Mouse (Mus musculus) heart, adult 2 months (tissue): ENCODE data around the gene Fam83c. TPM values are rescaled to one million over a fixed set of nuclear protein-coding genes. Genes with fewer than 3 reads are reported as not detected.
"Not testable (repeated sequence)": the region's sequence is repeated elsewhere in the genome, so short reads cannot be mapped to it uniquely, and the experiment has no call there.

Experiments
- DNase-seq, 2 experiments: peaks; one replicate each; pipeline ENCODE4 v3.0.0; 2021
- H3K27ac ChIP-seq: fragments of 200-600 bp; 2 replicates; pipeline ENCODE4 v1.8.1; 2022
- H3K27me3 ChIP-seq: fragments of 200-500 bp; 2 replicates; pipeline ENCODE4 v1.6.1; 2012; ENCODE audit warnings: mild to moderate bottlenecking, low read length, inconsistent platforms, mixed read lengths; ENCODE audit not compliant: control insufficient read depth, insufficient read depth
- H3K36me3 ChIP-seq: fragments of 200-500 bp; 2 replicates; pipeline ENCODE4 v1.6.1; 2012; ENCODE audit warnings: low read length, inconsistent platforms; ENCODE audit not compliant: control insufficient read depth, insufficient read depth
- H3K4me1 ChIP-seq: fragments of 200-500 bp; 2 replicates; pipeline ENCODE4 v1.6.1; 2011; ENCODE audit warnings: low read length; ENCODE audit not compliant: control insufficient read depth, insufficient read depth
- H3K4me3 ChIP-seq: fragments of 200-600 bp; 2 replicates; pipeline ENCODE4 v1.8.1; 2022
- H3K79me2 ChIP-seq: fragments of 200-500 bp; replicated peaks from 2 replicates; pipeline ENCODE4 v1.6.1; 2012; ENCODE audit warnings: mild to moderate bottlenecking, inconsistent platforms, low read length, moderate library complexity, mixed read lengths; ENCODE audit not compliant: control insufficient read depth, insufficient read depth
- H3K9ac ChIP-seq: fragments of 200-500 bp; 2 replicates; pipeline ENCODE4 v1.6.1; 2012; ENCODE audit warnings: low read depth, mild to moderate bottlenecking, control low read depth, inconsistent platforms, low read length, mixed read lengths
- CTCF ChIP-seq: fragments of 200-600 bp; IDR thresholded peaks from 2 replicates; pipeline ENCODE4 v1.8.1; 2022; ENCODE audit warnings: antibody characterized with exemption, mild to moderate bottlenecking, moderate library complexity
- EP300 ChIP-seq: fragments of 200-500 bp; IDR thresholded peaks from 2 replicates; pipeline ENCODE4 v1.6.1; 2011; ENCODE audit warnings: low read depth, low read length, control low read depth; ENCODE audit not compliant: insufficient read depth
- POLR2A ChIP-seq: fragments of 200-500 bp; IDR thresholded peaks from 2 replicates; pipeline ENCODE4 v1.6.1; 2011; ENCODE audit warnings: mild to moderate bottlenecking, low read depth, low read length, control low read depth; ENCODE audit not compliant: insufficient read depth
- WGBS: fragments of 180-500 bp; shearing (Covaris S2); methylation state at CpG from one replicate; pipeline ENCODE4 v1.1.7; 2018; 5-methylcytosine and 5-hydroxymethylcytosine counted together
- intact Hi-C: fragments of 180-260 bp; cut with DNase I; formaldehyde crosslinking; loops from one replicate; pipeline ENCODE4 v1.15.1; 2025
- polyA plus RNA-seq: library from polyadenylated mRNA; depleted of rRNA; stranded (reverse); fragments of >200 nt; gene quantifications from 2 replicates; pipeline ENCODE4 v1.2.3, GENCODE M21; 2012
- total RNA-seq, 2 experiments: library from RNA; stranded (reverse); gene quantifications; 2 replicates each; pipeline ENCODE4 v1.2.3; 2021

The Fam83c gene
- total and polyA plus RNA-seq, 3 experiments, result not detected

DNA sequence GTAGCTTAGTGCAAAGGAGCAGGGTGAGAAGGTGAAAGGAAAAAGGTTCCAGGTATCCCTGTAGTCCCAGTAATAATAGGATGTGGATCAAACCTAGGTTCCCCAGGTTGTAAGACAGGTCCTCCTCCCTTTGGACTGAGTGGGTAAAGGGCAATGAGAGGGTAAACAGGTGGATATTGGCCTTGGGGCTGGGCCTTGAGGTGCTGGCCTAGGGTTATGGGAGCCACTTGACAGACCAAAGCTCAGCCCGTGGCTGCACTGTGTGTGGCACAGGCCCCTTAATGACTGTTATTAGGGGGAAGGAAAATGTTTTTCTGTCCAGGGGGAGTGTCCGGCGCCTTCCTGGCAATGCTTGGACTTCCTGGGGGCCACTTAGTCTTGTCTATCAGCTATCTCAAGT lies 3.3 kb upstream of the Fam83c start:
- WGBS, result 58% methylated on average over 3 of the region's 3 CpGs
- Histone ChIP-seq H3K27me3 (no peaks in the 10 kb centered on the region), H3K4me1 (no peaks in the 10 kb centered on the region), H3K79me2 (no peaks in the 10 kb centered on the region), H3K4me3 (no peak overlapping the region), H3K36me3 (no peaks in the 10 kb centered on the region), H3K27ac (no peak overlapping the region), H3K9ac (no peak overlapping the region)
- intact Hi-C loops, result no loop called here
- TF ChIP-seq CTCF (no peak), EP300 (no peak), POLR2A (no peak)
- DNase-seq, result no peak

DNA sequence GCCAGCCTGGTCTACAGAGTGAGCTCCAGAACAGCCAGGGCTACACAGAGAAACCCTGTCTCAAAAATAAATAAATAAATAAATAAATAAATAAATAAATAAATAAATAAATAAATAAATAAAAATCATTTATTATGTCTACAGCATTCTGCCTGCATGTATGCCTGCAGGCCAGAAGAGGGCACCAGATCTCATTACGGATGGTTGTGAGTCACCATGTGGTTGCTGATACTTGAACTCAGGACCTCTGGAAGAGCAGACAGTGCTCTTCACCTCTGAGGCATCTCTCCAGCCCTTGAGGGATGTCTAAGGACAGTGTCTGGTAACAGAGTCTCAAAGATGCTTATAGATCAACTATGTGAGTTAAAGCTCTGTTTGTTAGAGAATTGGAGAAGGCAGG lies 2.6 kb downstream of the Fam83c start:
- WGBS, result 69% methylated on average over 1 of the region's 1 CpGs
- DNase-seq, H3K4me3 ChIP-seq, H3K79me2 ChIP-seq, H3K4me1 ChIP-seq, intact Hi-C loops, H3K27ac ChIP-seq, H3K36me3 ChIP-seq, H3K27me3 ChIP-seq, H3K9ac ChIP-seq: not testable (repeated sequence)
- TF ChIP-seq CTCF, result peak; percentile 53

DNA sequence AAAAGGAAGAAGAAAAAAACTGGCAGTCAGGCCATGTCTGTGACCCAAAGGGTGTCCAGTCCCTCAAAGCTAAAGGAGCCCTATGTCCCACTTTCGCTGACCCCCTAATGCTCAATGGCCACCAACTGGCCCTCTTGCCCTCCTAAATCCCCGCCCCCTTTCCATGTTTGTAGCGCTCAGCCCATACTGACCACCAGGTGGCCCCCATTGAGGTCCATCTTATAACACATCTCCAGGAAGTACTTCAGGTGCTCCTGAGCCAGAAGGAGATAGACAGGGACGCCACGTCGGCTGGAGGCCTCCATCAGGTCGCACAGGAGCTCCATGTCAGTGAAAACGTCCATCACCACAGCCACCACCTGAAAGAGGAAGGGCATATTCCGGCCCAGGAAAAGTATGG lies 3.4 kb downstream of the Fam83c start:
- no peak for TF ChIP-seq EP300
- TF ChIP-seq CTCF, result peak; percentile 26
- no peaks in the 10 kb centered on the region for H3K36me3 ChIP-seq
- DNase-seq, result no peak
- H3K79me2 ChIP-seq, result no peaks in the 10 kb centered on the region
- no peak overlapping the region for H3K27ac ChIP-seq
- intact Hi-C loops, result no loop called here
- no peaks in the 10 kb centered on the region for H3K4me1 ChIP-seq
- no peak overlapping the region for H3K9ac ChIP-seq
- 53% methylated on average over 9 of the region's 9 CpGs for WGBS
- no peak overlapping the region for H3K4me3 ChIP-seq
- no peaks in the 10 kb centered on the region for H3K27me3 ChIP-seq

DNA sequence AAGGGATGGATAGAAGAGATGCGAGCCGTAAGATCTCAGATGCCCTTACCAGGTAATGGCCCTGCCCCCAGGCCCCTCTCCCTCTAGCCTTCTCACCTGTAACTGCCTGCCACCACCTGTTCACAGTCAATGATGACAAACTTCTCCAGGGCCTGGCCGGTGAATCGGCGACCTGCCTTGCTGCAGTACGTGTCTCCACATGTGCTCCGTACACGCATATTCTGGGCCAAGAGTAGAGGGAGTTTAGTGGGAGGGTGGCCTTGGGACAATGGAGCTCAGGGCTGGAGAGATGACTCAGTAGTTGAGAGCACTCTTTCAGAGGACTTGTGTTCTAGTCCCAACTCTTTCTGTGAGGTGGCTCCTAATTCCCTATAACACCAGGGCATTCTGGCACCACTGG lies 3.8 kb downstream of the Fam83c start:
- TF ChIP-seq POLR2A (no peak), EP300 (no peak), CTCF (no peak)
- no peaks in the 10 kb centered on the region for H3K36me3 ChIP-seq
- H3K4me1 ChIP-seq, result no peaks in the 10 kb centered on the region
- H3K27ac ChIP-seq, result no peak overlapping the region
- no peak for DNase-seq
- 88% methylated on average over 8 of the region's 8 CpGs for WGBS
- intact Hi-C loops, result no loop called here
- H3K9ac ChIP-seq, result no peak overlapping the region
- H3K79me2 ChIP-seq, result no peaks in the 10 kb centered on the region
- H3K4me3 ChIP-seq, result no peak overlapping the region
- no peaks in the 10 kb centered on the region for H3K27me3 ChIP-seq

DNA sequence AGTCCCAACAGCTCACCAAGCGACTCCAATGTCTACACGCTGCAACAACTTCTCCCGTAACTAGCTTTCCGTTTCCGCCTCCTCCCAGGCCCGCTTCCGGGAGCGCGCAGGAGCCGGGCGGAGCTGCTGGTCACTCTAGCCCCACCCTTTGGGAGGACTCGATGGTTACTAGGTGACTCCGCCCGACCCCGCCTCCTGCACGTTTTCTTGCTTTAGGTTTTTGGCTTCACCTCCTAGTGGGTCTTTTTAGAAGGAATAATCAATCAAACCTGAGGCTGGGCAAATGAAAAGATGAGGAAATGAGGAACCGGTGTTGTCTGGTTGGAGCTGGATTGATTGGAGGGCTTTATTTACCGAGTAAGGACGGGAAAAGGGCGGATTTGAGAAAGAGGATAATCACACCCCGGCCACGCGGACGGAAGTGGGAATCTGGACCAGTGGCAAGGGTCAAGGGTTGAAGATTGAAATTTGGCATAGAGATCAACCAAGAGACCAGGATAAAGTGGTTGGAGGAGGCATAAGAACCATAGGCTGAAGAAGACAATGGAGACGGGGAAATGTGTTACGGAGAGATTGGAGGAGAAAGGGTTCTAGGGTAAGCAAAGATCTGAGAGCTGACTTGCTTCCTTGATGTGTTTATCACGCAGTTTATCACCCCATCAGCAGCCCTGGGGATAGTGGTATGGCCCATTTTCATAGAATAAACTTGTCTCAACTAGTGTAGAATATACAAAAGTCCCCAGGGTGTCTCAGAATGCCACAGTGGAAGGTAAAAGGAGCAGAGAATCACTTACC lies 7.8 kb downstream of the Fam83c start, which contains the start of gene Eif6:
Gene Eif6, minus strand, starts transcription at position 296 of the 795 bp plus-strand sequence.
- no peaks in the 10 kb centered on the region for H3K36me3 ChIP-seq
- peak within 1 kb of the TSS; percentile 68 for H3K27ac ChIP-seq
- WGBS, result 2% methylated on average over 27 of the region's 27 CpGs
- H3K9ac ChIP-seq, result peak within 1 kb of the TSS; percentile 68
- no peaks in the 10 kb centered on the region for H3K4me1 ChIP-seq
- peak; percentile 86 to 91 for DNase-seq
- H3K4me3 ChIP-seq, result peak within 1 kb of the TSS; percentile 86
- intact Hi-C loops, result no loop called here
- 0 out of 2 replicates have a peak, but pooled peaks cover 2% of the 10 kb centered on the region for H3K79me2 ChIP-seq
- no peaks in the 10 kb centered on the region for H3K27me3 ChIP-seq
- TF ChIP-seq POLR2A (peak; percentile 87), EP300 (0 out of 2 replicates have a peak, but pooled peaks have one; percentile 11), CTCF (no peak)

DNA sequence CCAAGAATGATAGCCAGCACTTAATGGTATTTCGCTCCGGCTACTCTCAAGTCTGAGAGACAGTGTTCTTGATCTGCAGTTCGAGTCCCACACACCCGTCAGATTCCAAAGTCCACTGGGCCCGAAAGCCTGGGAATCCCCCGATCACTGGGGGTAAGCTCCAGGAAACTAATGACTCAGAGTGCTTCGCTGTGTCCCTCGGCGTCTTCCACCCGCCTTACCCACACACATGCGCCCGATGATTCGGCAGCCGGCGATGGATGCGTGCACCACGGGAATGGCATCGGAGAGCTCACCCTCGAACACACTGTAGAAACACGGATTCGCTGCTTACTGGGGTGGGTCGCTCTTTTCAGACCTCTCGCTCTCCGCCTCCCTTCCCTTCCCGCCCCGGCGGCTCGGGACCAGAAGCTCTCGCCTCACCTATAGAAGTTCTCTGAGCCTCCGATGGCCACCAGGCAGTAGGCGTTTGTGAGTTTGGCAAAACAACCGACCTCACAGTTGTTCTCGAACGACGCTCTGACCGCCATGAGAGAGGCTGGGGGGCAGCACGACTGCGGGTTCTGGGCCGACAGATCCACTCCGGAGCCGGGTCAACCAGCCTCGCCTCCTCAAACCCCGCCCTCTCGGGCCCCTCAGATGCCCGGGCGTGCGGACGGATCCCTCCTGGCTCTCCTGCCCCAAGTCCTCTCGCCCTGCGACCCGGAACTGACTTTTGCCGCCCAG lies 8.6 kb downstream of the Fam83c start:
- H3K4me1 ChIP-seq, result no peaks in the 10 kb centered on the region
- H3K27ac ChIP-seq, result peak overlapping the region; percentile 68
- WGBS, result under 1% methylated on average over 52 of the region's 52 CpGs
- intact Hi-C loops, result no loop called here
- no peaks in the 10 kb centered on the region for H3K36me3 ChIP-seq
- H3K79me2 ChIP-seq, result 0 out of 2 replicates have a peak, but pooled peaks cover 2% of the 10 kb centered on the region
- H3K4me3 ChIP-seq, result peak overlapping the region; percentile 86
- no peaks in the 10 kb centered on the region for H3K27me3 ChIP-seq
- peak overlapping the region; percentile 68 for H3K9ac ChIP-seq
- no peak for DNase-seq
- TF ChIP-seq POLR2A (no peak), EP300 (no peak), CTCF (no peak)
